In genomic region chr5:100847143-100847542, GRCm38 (mm10) we compare ENCODE assay signal across 8 mouse cellular contexts. TPM values are rescaled to one million over a fixed set of nuclear protein-coding genes. Genes with fewer than 3 reads are reported as not detected.
DNase-seq lines count a peak whose midpoint lies in the region; ATAC-seq and TF ChIP-seq lines count a peak whose summit lies in the region.

No protein-coding gene starts in this region.

- H3K36me3 ChIP-seq in heart, postnatal 0 days (replicated peaks; ENCODE audit: control insufficient read depth, insufficient read depth, low read length), result no peaks in the 10 kb centered on the region
- H3K36me3 ChIP-seq in ES-E14 (ENCODE audit: control insufficient read depth, insufficient read depth, low read length, poor library complexity, severe bottlenecking), result no peaks in the 10 kb centered on the region
- no peaks in the 10 kb centered on the region for H3K36me3 ChIP-seq in hindbrain, embryonic 12.5 days
- H3K36me3 ChIP-seq in midbrain, embryonic 13.5 days, result no peaks in the 10 kb centered on the region

- no peak for DNase-seq in heart, postnatal 0 days (ENCODE audit: low spot score)
- DNase-seq in heart, postnatal 4 days, result no peak
- DNase-seq in ES-E14 (ENCODE audit: low read depth, low spot score), result no peak
- no peak for DNase-seq in layer of hippocampus, postnatal 25 days (ENCODE audit: extremely low spot score in 1 of 2, low spot score in 1 of 2)
- DNase-seq in right cerebral cortex, adult 2 months (ENCODE audit: low spot score in 2 of 2), result no peak
- DNase-seq in cerebellum, adult 11-12 months, result no peak

- no peak for TF ChIP-seq CTCF in heart, postnatal 0 days (IDR thresholded peaks at IDR 0.05; ENCODE audit: low read depth)

- 6% methylated on average over 2 of the region's 2 CpGs for WGBS in heart, postnatal 0 days
- 7% methylated on average over 2 of the region's 2 CpGs for WGBS in hindbrain, embryonic 12.5 days
- 9% methylated on average over 2 of the region's 2 CpGs for WGBS in midbrain, embryonic 13.5 days

- no peaks in the 10 kb centered on the region for H3K27me3 ChIP-seq in heart, postnatal 0 days (ENCODE audit: control insufficient read depth, insufficient read depth, low read length)
- H3K27me3 ChIP-seq in hindbrain, embryonic 12.5 days, result peaks cover 51% of the 10 kb centered on the region
- H3K27me3 ChIP-seq in midbrain, embryonic 13.5 days, result peaks cover 52% of the 10 kb centered on the region

- H3K4me2 ChIP-seq in heart, postnatal 0 days (ENCODE audit: low read depth, low read length), result peak overlapping the region; percentile 75
- peak overlapping the region; percentile 99 for H3K4me2 ChIP-seq in hindbrain, embryonic 12.5 days (replicated peaks)
- H3K4me2 ChIP-seq in midbrain, embryonic 13.5 days (replicated peaks), result peak overlapping the region; percentile 98

- TF ChIP-seq EP300 in heart, postnatal 0 days (IDR thresholded peaks at IDR 0.05; ENCODE audit: low read depth), result no peak

- H3K4me1 ChIP-seq in heart, postnatal 0 days (ENCODE audit: control insufficient read depth, insufficient read depth), result no peaks in the 10 kb centered on the region; the same call in 1 of the 2 replicates
- 0 out of 4 replicates have a peak, but pooled peaks cover 0 to 2% of the 10 kb centered on the region in 2 experiments for H3K4me1 ChIP-seq in ES-E14 (ENCODE audit: control insufficient read depth in 2 of 2, insufficient read depth in 2 of 2, low read length in 2 of 2, poor library complexity in 1 of 2)
- H3K4me1 ChIP-seq in hindbrain, embryonic 12.5 days, result peaks cover 14% of the 10 kb centered on the region
- peaks cover 20% of the 10 kb centered on the region for H3K4me1 ChIP-seq in midbrain, embryonic 13.5 days (replicated peaks)

- H3K9me3 ChIP-seq in heart, postnatal 0 days (replicated peaks; ENCODE audit: control insufficient read depth, low read length), result peaks cover 2% of the 10 kb centered on the region; the same call in 1 of the 2 replicates
- no peaks in the 10 kb centered on the region for H3K9me3 ChIP-seq in ES-E14 (ENCODE audit: control insufficient read depth, insufficient read depth, low read depth, low read length)
- no peaks in the 10 kb centered on the region for H3K9me3 ChIP-seq in hindbrain, embryonic 12.5 days (replicated peaks)
- H3K9me3 ChIP-seq in midbrain, embryonic 13.5 days, result peaks cover 4% of the 10 kb centered on the region; the same call in 1 of the 2 replicates

- no peak for ATAC-seq in heart, postnatal 0 days (ENCODE audit: insufficient read depth, low read depth)
- no peak for ATAC-seq in hindbrain, embryonic 12.5 days (ENCODE audit: low FRiP score)
- no peak for ATAC-seq in midbrain, embryonic 13.5 days

- H3K4me3 ChIP-seq in heart, postnatal 0 days (ENCODE audit: low read depth, low read length), result peak overlapping the region; percentile 79
- H3K4me3 ChIP-seq in ES-E14 (ENCODE audit: insufficient read depth in 1 of 2, low read depth in 1 of 2, low read length in 2 of 2, poor library complexity in 1 of 2, severe bottlenecking in 1 of 2), result no peak overlapping the region
- no peak overlapping the region for H3K4me3 ChIP-seq in hindbrain, embryonic 12.5 days
- H3K4me3 ChIP-seq in midbrain, embryonic 13.5 days (replicated peaks), result peak overlapping the region; percentile 56; the same call in 1 of the 2 replicates

- H3K27ac ChIP-seq in heart, postnatal 0 days (ENCODE audit: low read depth), result peak overlapping the region; percentile 96
- H3K27ac ChIP-seq in ES-E14 (ENCODE audit: insufficient read depth, low read depth, low read length, poor library complexity, severe bottlenecking), result no peak overlapping the region
- no peak overlapping the region for H3K27ac ChIP-seq in hindbrain, embryonic 12.5 days
- no peak overlapping the region for H3K27ac ChIP-seq in midbrain, embryonic 13.5 days

- in situ Hi-C loops in ES-E14 (cut with MboI; ENCODE audit: low sequenced_read_pairs in 2 of 2, unreplicated experiment in 2 of 2), result loop anchor here in 1 of 2 experiments (25.0 kb wide), 1 partner anchor 815 kb away; the partner anchor contains the start of gene Nkx6-1

- H3K9ac ChIP-seq in heart, postnatal 0 days (replicated peaks; ENCODE audit: low read depth, low read length), result peak overlapping the region; percentile 80
- H3K9ac ChIP-seq in ES-E14 (ENCODE audit: insufficient read depth, low read depth, low read length, poor library complexity, severe bottlenecking), result no peak overlapping the region
- no peak overlapping the region for H3K9ac ChIP-seq in hindbrain, embryonic 12.5 days
- H3K9ac ChIP-seq in midbrain, embryonic 13.5 days (replicated peaks), result no peak overlapping the region

TF ChIP-seq in ES-E14, 5 proteins besides CTCF, POLR2A, EP300 and RAD21:
- TF ChIP-seq ZNF384 (IDR thresholded peaks at IDR 0.05; ENCODE audit: low read depth, low read length) (0 out of 2 replicates have a peak, but pooled peaks have one; percentile 8), HCFC1 (IDR thresholded peaks at IDR 0.05; ENCODE audit: borderline replicate concordance, insufficient read depth, low read length) (no peak)

RNA-seq across cellular contexts. Expression of gene Gpat3, which starts 1.6 kb away (rescaled TPM):
- 13.5 and 21.0 TPM in 2 replicates for total RNA-seq in heart, postnatal 0 days (2014; rRNA removed; ENCODE audit: low replicate concordance)
- polyA plus RNA-seq in heart, postnatal 0 days (2015; fragmentation: Nextera tagmentation; extraction: Ambion mirVana), result 22.1 and 22.6 TPM in 2 replicates
- total RNA-seq in heart, postnatal 4 days (2021), result 10 to 100 TPM; 36.5 to 37.9 TPM
- total RNA-seq in ES-E14 (2012; rRNA removed), result 5.6 and 9.3 TPM in 2 replicates
- polyA plus RNA-seq in hindbrain, embryonic 12.5 days (2016; fragmentation: Nextera tagmentation; extraction: Ambion mirVana), result 0.74 and 1.4 TPM in 2 replicates
- polyA plus RNA-seq in midbrain, embryonic 13.5 days (2015; fragmentation: Nextera tagmentation; extraction: Ambion mirVana), result 0.15 and 0.19 TPM in 2 replicates
- total RNA-seq in layer of hippocampus, postnatal 25 days (2021), result 1 to 10 TPM; 1.3 to 2.0 TPM

RNA-seq across cellular contexts. Expression of gene Abraxas1, which starts 26.4 kb away (rescaled TPM):
- total RNA-seq in heart, postnatal 0 days (2014; rRNA removed; ENCODE audit: low replicate concordance), result 16.7 and 19.5 TPM in 2 replicates
- polyA plus RNA-seq in heart, postnatal 0 days (2015; fragmentation: Nextera tagmentation; extraction: Ambion mirVana), result 26.8 and 28.9 TPM in 2 replicates
- total RNA-seq in heart, postnatal 4 days (2021), result 10 to 100 TPM; 17.5 to 22.1 TPM
- total RNA-seq in ES-E14 (2012; rRNA removed), result 19.5 and 20.7 TPM in 2 replicates
- polyA plus RNA-seq in hindbrain, embryonic 12.5 days (2016; fragmentation: Nextera tagmentation; extraction: Ambion mirVana), result 21.6 and 23.4 TPM in 2 replicates
- polyA plus RNA-seq in midbrain, embryonic 13.5 days (2015; fragmentation: Nextera tagmentation; extraction: Ambion mirVana), result 17.3 and 17.7 TPM in 2 replicates
- total RNA-seq in layer of hippocampus, postnatal 25 days (2021), result 1 to 10 TPM; 6.9 to 9.2 TPM

RNA-seq across cellular contexts. Expression of gene Mrps18c, which starts 48.7 kb away (rescaled TPM):
- total RNA-seq in heart, postnatal 0 days (2014; rRNA removed; ENCODE audit: low replicate concordance), result 25.1 and 57.1 TPM in 2 replicates
- polyA plus RNA-seq in heart, postnatal 0 days (2015; fragmentation: Nextera tagmentation; extraction: Ambion mirVana), result 195 and 202 TPM in 2 replicates
- total RNA-seq in heart, postnatal 4 days (2021), result 10 to 100 TPM; 83.1 to 91.2 TPM
- 53.8 and 72.8 TPM in 2 replicates for total RNA-seq in ES-E14 (2012; rRNA removed)
- 138 and 155 TPM in 2 replicates for polyA plus RNA-seq in hindbrain, embryonic 12.5 days (2016; fragmentation: Nextera tagmentation; extraction: Ambion mirVana)
- polyA plus RNA-seq in midbrain, embryonic 13.5 days (2015; fragmentation: Nextera tagmentation; extraction: Ambion mirVana), result 174 and 185 TPM in 2 replicates
- 10 to 100 TPM; 52.5 to 61.8 TPM for total RNA-seq in layer of hippocampus, postnatal 25 days (2021)

RNA-seq across cellular contexts. Expression of gene Helq, which starts 48.7 kb away (rescaled TPM):
- 0.42 and 4.4 TPM in 2 replicates for total RNA-seq in heart, postnatal 0 days (2014; rRNA removed; ENCODE audit: low replicate concordance)
- polyA plus RNA-seq in heart, postnatal 0 days (2015; fragmentation: Nextera tagmentation; extraction: Ambion mirVana), result 3.9 and 4.0 TPM in 2 replicates
- total RNA-seq in heart, postnatal 4 days (2021), result 1 to 10 TPM; 6.8 to 8.1 TPM
- 30.1 and 39.4 TPM in 2 replicates for total RNA-seq in ES-E14 (2012; rRNA removed)
- 25.3 and 28.1 TPM in 2 replicates for polyA plus RNA-seq in hindbrain, embryonic 12.5 days (2016; fragmentation: Nextera tagmentation; extraction: Ambion mirVana)
- 21.2 and 21.3 TPM in 2 replicates for polyA plus RNA-seq in midbrain, embryonic 13.5 days (2015; fragmentation: Nextera tagmentation; extraction: Ambion mirVana)
- 10 to 100 TPM; 16.8 to 17.9 TPM for total RNA-seq in layer of hippocampus, postnatal 25 days (2021)

Comparison
In these comparisons a context has a peak if more than half of its experiments do, and no peak if none do; other contexts are left out.
1. H3K4me3 ChIP-seq: peak in heart, postnatal 0 days (single experiment) and midbrain, embryonic 13.5 days (single experiment); none in ES-E14 (0 of 2) and hindbrain, embryonic 12.5 days (single experiment).
2. Peak in every context shown above with its lines, with median percentiles within 50 percentile points of each other: H3K4me2 ChIP-seq.